Mouse (Mus musculus) small intestine, adult 2 months (tissue): ENCODE measurements at regions not wholly inside any gene's neighbourhood (a gene's known extent, or its start where the extent isn't known, plus 50 kb on each side); places are given as distances from the start of the nearest gene placed in this dataset.

Experiments used
- CTCF ChIP-seq: fragments of 200-500 bp; IDR thresholded peaks from 2 replicates; pipeline ENCODE4 v1.5.1; 2012; ENCODE audit warnings: low read depth, mild to moderate bottlenecking, control low read depth, inconsistent platforms, low read length, moderate library complexity, mixed read lengths; ENCODE audit not compliant: insufficient replicate concordance, insufficient read length; ENCODE audit errors: extremely low read depth
- POLR2A ChIP-seq: fragments of 200-500 bp; IDR thresholded peaks from 2 replicates; pipeline ENCODE4 v1.6.1; 2012; ENCODE audit warnings: low read depth, mild to moderate bottlenecking, control low read depth, inconsistent platforms, low read length, moderate library complexity

DNA sequence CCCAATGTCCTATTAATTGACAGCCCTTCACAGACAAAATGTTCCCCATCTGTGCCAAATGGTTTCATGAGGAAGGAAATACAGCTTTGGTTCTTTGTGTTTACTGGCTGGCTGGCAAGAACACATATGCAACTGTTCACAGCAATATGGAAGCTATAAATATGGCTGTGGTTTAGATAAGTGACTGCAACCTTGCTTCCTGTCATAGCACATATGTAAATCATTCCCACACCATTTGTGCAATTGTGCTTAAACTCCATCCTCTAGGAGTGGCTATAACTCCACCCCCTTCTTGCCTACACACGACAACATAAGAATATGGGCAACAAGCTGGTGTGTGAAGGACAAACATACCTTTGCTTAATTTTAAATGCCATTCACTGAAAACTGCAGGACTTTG is 156.4 kb downstream of the Snx13 start:
- TF ChIP-seq POLR2A, result no peak
- TF ChIP-seq CTCF, result no peak
